Mouse (Mus musculus) cortical plate, adult 2 months (tissue): ENCODE measurements around the gene Ctdspl. TPM values are rescaled to one million over a fixed set of nuclear protein-coding genes. Genes with fewer than 3 reads are reported as not detected.

Experiments
- H3K27ac ChIP-seq: fragments of 200-500 bp; 2 replicates; pipeline ENCODE4 v1.5.1; 2012; ENCODE audit warnings: low read length, control low read depth, inconsistent platforms; ENCODE audit not compliant: insufficient read depth
- H3K4me1 ChIP-seq: fragments of 200-500 bp; 2 replicates; pipeline ENCODE4 v1.6.1; 2011; ENCODE audit warnings: low read length; ENCODE audit not compliant: control insufficient read depth, insufficient read depth
- H3K4me3 ChIP-seq: fragments of 200-500 bp; 2 replicates; pipeline ENCODE4 v1.5.1; 2011; ENCODE audit warnings: mild to moderate bottlenecking, low read length, control low read depth; ENCODE audit not compliant: insufficient read depth
- CTCF ChIP-seq: fragments of 200-500 bp; IDR thresholded peaks from 2 replicates; pipeline ENCODE4 v1.5.1; 2011; ENCODE audit warnings: mild to moderate bottlenecking, control low read depth, low read length; ENCODE audit not compliant: insufficient read depth; ENCODE audit errors: extremely low read depth
- POLR2A ChIP-seq: fragments of 200-500 bp; IDR thresholded peaks from 2 replicates; pipeline ENCODE4 v1.6.1; 2011; ENCODE audit warnings: mild to moderate bottlenecking, low read length, control low read depth; ENCODE audit not compliant: insufficient read depth; ENCODE audit errors: extremely low read depth
- polyA plus RNA-seq: library from polyadenylated mRNA; depleted of rRNA; stranded (reverse); fragments of >200 nt; gene quantifications from 2 replicates; pipeline ENCODE4 v1.2.3, GENCODE M21; 2012

Gene Ctdspl
- polyA plus RNA-seq, 1 experiment = 30.3 TPM

GRCm38 (mm10) chr9:119007266-119007665, 81.0 kb downstream of the Ctdspl start:
- TF ChIP-seq POLR2A (0 out of 2 replicates have a peak, but pooled peaks have one; percentile 13), CTCF (no peak)
- H3K27ac ChIP-seq = peak overlapping the region; percentile 73

GRCm38 (mm10) chr9:119008871-119009270, 82.6 kb downstream of the Ctdspl start:
- TF ChIP-seq CTCF (no peak), POLR2A (no peak)
- no peak overlapping the region for H3K27ac ChIP-seq
- peaks cover 15% of the 10 kb centered on the region for H3K4me1 ChIP-seq
- no peak overlapping the region for H3K4me3 ChIP-seq

More at GRCm38 (mm10) chr9:119007266-119007665, 81.0 kb downstream of the Ctdspl start:
- Histone ChIP-seq H3K4me3 (no peak overlapping the region), H3K4me1 (peaks cover 17% of the 10 kb centered on the region)

- no peak overlapping the region for H3K27ac ChIP-seq
- TF ChIP-seq CTCF (no peak), POLR2A (no peak)
- H3K4me1 ChIP-seq = peaks cover 7% of the 10 kb centered on the region
- H3K4me3 ChIP-seq = no peak overlapping the region
Measured at GRCm38 (mm10) chr9:119010156-119010710, 84.0 kb downstream of the Ctdspl start.

DNA sequence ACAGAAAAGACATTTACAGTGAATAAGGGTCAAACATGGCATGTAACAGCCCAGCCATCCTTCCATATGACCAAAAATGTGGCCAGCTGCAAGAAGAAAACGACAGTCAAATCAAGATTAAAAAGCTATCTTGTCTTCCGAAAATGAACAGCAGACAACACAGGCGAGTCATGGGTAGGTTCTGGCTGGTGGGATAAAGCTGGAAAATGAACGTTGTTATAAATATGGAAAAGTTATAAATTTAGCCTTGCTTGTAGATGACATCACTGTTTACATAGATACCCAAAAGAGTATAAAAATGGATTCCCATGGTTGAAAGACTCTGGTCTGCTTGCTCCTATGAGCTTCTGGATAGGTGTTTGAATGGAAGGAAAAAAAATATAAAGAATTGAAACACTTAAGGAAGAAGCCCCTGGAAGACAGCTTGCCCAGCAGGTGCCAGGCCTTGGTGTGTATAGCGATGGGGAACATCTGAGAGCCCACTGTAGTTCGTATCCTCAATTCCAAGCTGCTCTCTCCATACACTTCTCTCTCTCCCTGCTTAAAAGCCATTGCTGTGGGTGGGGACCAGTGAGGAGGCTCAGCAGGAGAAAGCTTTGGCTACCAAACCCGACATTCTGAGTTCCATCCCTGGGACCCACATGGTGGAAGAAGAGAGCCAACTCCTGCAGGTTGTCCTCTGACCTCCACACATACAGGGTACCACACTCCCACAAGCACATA, 90.7 kb downstream of the Ctdspl start:
- peaks cover 5% of the 10 kb centered on the region for H3K4me1 ChIP-seq
- TF ChIP-seq CTCF (no peak), POLR2A (no peak)
- 0 out of 2 replicates have a peak overlapping the region, but pooled peaks have one; percentile 35 for H3K27ac ChIP-seq
- H3K4me3 ChIP-seq = no peak overlapping the region

DNA sequence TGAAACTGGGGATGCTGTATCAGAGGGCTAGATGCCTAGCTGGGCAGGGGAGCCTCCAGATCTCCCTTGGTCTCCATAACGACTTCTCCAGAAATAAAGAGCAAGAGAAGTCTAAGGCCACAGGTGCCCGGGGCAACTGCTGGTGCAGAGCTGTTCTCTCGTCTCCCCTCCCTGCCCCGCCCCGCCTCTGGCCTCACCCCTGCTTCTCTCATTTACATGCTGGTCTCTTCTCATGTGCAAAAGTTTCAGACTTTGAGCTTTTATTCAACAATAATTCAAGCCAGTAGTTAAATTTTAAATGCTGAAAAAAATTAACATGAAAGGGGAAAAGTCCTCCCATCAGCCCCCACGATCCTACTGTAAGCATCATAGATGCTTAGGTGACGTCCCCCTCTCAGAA, 95.5 kb downstream of the Ctdspl start:
- no peak overlapping the region for H3K4me3 ChIP-seq
- peaks cover 3% of the 10 kb centered on the region for H3K4me1 ChIP-seq
- H3K27ac ChIP-seq = no peak overlapping the region
- TF ChIP-seq POLR2A (no peak), CTCF (no peak)

DNA sequence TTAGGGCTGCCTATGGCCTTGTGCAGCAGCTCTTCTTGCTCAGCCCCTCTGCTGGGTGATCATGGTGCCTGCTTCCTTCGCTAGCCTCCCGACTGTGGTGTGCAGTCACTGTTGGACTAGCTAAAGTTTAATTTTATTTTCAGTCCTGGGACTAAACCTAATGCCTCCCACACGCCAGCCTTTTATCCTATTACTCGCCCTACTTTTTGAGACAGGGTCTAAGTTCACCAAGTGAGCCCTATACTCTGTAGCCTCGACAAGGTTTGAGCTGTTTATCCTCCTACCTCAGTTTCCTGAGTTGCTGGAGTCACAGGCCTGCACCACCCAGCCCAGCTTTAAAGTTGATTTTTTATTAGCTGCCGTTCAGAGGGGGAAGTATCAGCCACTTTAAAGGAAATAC, 99.0 kb downstream of the Ctdspl start:
- H3K4me1 ChIP-seq = no peaks in the 10 kb centered on the region; the same call in 1 of the 2 replicates
- no peak for TF ChIP-seq POLR2A
- no peak for TF ChIP-seq CTCF
- H3K4me3 ChIP-seq = no peak overlapping the region

GRCm38 (mm10) chr9:119025832-119026331, 99.6 kb downstream of the Ctdspl start:
- TF ChIP-seq POLR2A (no peak), CTCF (no peak)
- Histone ChIP-seq H3K27ac (no peak overlapping the region), H3K4me1 (no peaks in the 10 kb centered on the region; the same call in 1 of the 2 replicates), H3K4me3 (no peak overlapping the region)

More for the DNA sequence above, 99.0 kb downstream of the Ctdspl start:
- H3K27ac ChIP-seq = no peak overlapping the region

DNA sequence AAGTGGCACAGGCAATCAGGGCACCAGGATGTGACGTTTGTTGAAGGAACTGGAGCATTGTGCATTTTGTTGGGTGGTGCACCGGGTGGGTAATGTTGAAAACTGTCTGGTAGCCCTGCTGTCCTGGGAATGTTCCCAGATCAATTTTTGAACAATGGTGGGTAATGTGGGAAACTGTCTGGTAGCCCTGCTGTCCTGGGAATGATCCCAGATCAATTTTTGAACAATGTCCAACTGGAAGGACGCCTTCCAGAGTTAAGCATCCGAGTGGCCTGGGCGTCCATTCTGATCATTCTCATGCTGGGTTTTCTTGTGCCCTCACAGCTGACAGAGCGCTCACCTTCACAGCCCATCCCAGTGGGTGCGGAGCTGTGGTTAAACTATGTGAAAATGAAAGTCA, 101.1 kb downstream of the Ctdspl start:
- Histone ChIP-seq H3K27ac (no peak overlapping the region), H3K4me1 (no peaks in the 10 kb centered on the region; the same call in 1 of the 2 replicates), H3K4me3 (no peak overlapping the region)
- TF ChIP-seq CTCF (no peak), POLR2A (no peak)

- Histone ChIP-seq H3K4me3 (no peak overlapping the region), H3K27ac (no peak overlapping the region), H3K4me1 (peaks cover 8% of the 10 kb centered on the region)
- TF ChIP-seq CTCF (no peak), POLR2A (no peak)
Measured at GRCm38 (mm10) chr9:119028226-119029195, 102.3 kb downstream of the Ctdspl start.
